Mouse (Mus musculus) frontal cortex, postnatal 14 days (tissue): ENCODE results near the gene Atxn7l3.

Experiments used
- DNase-seq, 2 experiments: peaks; one replicate each; pipeline ENCODE4 v3.0.0; 2022; ENCODE audit warnings: low spot score in 2 of 2

Gene Atxn7l3

GRCm38 (mm10) chr11:102296491-102297472 lies at the start of gene Atxn7l3:
Atxn7l3 (minus strand) TSS chr11:102296631.
- DNase-seq = peak; percentile 96 to 97

DNA sequence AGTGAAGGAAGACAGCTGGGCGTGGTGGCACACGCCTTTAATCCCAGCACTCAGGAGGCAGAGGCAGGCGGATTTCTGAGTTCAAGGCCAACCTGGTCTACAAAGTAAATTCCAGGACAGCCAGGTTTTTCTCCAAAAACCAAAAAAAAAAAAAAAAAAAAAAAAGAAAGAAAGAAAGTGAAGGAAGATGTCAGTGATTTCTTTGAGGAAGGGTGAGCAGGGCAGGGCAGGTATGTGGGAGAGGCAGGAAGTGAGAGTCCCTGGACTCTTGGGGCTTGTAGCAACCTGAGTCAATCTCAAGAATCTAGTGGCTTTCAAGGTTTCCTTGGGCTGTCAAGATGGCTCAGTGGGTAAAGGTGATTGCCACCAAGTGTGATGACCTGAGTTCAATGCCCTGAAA lies 48.0 kb upstream of the Atxn7l3 start:
- DNase-seq = no peak

DNA sequence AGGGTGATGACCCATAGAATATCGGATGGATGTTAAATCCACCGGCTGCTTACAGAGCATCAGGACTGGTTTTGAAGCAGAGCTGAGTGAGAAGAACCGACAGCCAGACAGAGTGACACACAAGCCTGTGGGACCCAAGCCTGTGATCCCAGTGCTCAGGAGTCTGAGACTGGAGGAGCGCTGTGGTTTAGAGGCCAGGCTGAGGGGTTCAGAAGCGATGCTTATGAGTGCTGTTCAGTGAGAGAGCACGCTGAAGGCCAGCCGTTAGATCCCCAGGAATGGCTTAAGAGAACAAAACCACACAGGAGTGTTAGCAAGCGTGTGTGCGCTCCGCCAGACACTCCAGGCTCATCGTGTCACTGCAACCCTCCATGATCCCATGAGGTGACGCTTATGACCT lies 46.3 kb upstream of the Atxn7l3 start:
- no peak for DNase-seq

DNA sequence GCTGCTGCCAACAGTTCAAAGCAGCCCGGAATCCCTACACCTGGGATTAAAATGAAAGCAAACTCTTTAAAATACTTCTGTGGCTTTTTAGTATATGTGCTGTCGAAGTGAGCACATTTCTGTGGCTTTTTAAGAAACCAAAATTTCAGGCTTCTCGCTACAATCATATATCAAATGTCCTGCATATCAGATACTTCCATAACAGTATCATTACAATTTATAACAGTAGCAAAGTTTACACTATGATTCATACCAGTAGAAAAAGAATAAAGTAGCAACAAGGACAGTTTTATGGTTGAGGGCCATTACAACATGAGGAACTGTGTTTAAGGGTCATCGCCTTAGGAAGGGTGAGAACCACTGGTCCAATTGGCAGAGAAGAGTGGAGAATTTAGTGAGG lies 44.7 kb upstream of the Atxn7l3 start:
- no peak for DNase-seq

- DNase-seq = no peak
Measured at GRCm38 (mm10) chr11:102339624-102340023, 43.2 kb upstream of the Atxn7l3 start.

DNA sequence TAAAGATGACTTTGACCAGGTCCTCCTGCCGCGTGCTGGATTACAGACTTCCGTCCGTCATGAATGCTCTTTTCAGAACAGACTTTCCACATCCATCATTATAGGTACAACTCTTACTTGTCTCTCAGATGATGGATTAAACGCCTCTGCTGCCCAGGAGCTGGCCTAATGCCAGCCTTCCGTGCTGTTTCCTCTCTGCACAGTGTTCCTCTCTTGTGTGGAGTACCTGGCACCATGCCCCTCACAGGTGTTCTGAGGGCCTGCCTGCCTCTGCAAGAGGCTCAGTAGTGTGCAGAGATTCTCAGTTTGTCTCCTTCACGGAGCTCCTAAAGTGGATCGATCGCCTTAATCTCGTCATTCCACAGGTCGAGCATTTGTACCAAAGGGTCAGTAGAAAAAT lies 42.8 kb upstream of the Atxn7l3 start:
- DNase-seq = no peak

GRCm38 (mm10) chr11:102338561-102338960 lies 42.1 kb upstream of the Atxn7l3 start:
- DNase-seq = peak; percentile 23 to 29

DNA sequence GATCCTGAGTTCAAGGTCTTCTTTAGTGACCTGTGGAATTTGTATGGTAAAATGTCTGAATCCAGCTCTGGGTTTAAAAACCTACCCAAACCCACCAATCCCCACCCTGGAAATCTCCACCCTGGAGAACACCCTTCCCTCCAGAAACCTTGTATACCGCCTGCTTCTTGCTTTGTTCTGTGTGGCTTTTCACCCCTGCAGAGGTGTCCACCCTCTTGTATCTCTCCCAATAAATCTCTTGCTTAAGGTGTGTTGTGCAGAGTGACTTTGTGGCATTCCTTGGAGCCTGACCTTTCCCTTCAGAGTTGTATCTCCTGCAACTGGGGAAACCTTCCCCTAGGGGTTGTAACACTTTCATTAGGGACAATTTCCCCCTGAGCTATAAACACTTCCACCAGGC lies 41.5 kb upstream of the Atxn7l3 start:
- no peak for DNase-seq

GRCm38 (mm10) chr11:102336191-102336590 lies 39.8 kb upstream of the Atxn7l3 start:
- DNase-seq = no peak

DNA sequence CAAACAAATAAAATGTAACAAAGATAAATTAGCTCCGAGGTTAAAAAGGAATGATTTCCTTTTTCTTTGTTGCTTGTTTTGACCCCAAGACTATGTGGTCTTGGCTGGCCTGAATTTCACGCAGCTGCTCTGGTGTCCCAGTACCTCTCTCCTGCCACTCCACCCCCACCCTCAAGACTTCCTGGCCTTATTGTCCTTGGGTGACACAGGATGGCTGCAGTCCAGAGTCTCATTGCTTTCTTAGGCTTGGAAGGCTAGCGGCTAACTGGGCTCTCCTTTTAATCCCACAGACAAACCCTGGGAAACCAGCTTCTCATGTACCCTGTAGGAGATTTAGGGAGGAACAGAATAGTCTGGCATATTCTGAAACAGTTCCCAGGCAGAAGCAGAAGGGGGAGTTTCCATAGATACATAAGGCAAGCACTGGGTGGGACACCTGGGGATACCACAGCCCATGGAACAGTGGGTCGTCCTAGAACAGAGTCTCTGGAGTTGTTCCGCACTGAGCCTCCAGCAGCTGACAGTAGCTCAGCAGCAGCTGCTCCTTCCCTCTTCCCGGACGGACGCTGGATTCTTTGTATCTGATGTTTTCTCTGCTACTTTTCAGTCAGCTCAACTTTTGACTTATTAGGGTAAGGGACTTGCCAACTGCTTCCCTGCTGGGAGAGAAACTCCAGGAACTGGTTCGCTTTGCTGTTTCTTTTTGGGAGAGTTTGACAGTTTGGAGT lies 38.7 kb upstream of the Atxn7l3 start:
- no peak for DNase-seq

GRCm38 (mm10) chr11:102334010-102334409 lies 37.6 kb upstream of the Atxn7l3 start:
- no peak for DNase-seq

GRCm38 (mm10) chr11:102333061-102333460 lies 36.6 kb upstream of the Atxn7l3 start:
- DNase-seq = no peak

GRCm38 (mm10) chr11:102331806-102332205 lies 35.4 kb upstream of the Atxn7l3 start:
- DNase-seq = no peak

GRCm38 (mm10) chr11:102330039-102330438 lies 33.6 kb upstream of the Atxn7l3 start:
- no peak for DNase-seq

GRCm38 (mm10) chr11:102329518-102329917 lies 33.1 kb upstream of the Atxn7l3 start:
- no peak for DNase-seq

DNA sequence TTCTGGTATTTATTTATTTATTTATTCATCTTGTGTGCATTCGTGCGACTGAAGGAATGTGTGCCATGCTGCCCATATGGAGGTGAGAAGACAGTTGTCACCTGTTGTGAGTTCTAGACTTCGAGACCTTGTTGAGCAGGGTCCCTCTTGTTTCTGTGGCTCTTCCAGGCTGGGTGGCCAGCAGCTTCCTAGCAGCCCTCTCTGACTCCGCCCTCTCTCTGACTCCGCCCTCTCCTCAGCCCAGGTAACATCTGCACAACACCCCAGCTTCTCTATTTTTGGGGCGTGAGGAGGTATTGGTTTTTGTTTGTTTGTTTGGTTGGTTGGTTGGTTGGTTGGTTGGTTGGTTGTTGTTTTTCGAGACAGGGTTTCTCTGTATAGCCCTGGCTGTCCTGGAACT lies 31.4 kb upstream of the Atxn7l3 start:
- DNase-seq = peak in 1 of 2 experiments; percentile 0

DNA sequence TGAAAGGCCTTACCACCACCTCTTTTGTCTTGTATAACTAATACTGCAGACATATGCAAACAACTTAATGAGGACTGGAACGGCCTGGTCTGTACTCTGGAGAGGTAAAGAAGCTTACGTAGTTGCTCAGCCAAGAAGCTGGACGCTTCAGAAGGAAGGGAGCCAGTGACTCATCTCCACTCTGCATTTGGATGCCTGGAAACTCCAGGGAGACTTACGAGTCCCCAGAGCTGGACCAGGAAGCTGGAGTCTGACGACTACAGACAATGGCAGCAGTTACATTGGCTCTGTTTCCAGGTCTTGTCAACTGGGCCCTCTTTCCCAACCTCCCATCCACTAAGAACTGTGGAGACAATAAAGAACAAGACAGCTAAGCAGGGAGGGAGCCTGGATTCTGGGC lies 30.8 kb upstream of the Atxn7l3 start:
- DNase-seq = no peak

DNA sequence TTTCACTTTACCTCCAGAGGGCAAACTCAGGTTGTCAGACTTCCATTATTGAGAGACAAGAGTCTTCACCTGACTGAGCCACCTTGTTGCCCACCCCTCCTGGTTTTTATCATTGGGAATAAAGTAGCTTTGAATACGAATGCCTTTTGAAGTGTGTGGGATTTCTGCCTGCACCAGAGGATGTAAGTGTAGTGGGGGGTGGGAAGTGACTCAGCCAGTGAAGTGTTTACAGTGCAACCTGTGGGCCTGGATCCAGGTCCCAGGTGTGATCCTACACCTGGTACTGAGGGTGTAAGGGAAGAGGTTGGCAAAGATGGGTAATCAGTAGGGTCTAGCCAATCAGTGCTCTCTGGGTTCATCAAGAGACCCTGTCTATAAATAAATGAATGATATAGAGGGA lies 27.1 kb upstream of the Atxn7l3 start:
- no peak for DNase-seq

GRCm38 (mm10) chr11:102321931-102322330 lies 25.5 kb upstream of the Atxn7l3 start:
- no peak for DNase-seq

GRCm38 (mm10) chr11:102320686-102321005 lies 24.2 kb upstream of the Atxn7l3 start:
- DNase-seq = peak; percentile 68 to 80

- peak; percentile 88 to 90 for DNase-seq
Measured at GRCm38 (mm10) chr11:102319941-102320685, 23.7 kb upstream of the Atxn7l3 start.

GRCm38 (mm10) chr11:102319410-102319792 lies 23.0 kb upstream of the Atxn7l3 start, which contains the start of gene Ubtf:
Ubtf (minus strand) TSS chr11:102319742.
- peak; percentile 75 to 77 for DNase-seq
